Mouse (Mus musculus): ENCODE measurements around the gene Sdccag8. TPM values are rescaled to one million over a fixed set of nuclear protein-coding genes. Genes with fewer than 3 reads are reported as not detected.
"Not testable (repeated sequence)": the region's sequence is repeated elsewhere in the genome, so short reads cannot be mapped to it uniquely, and the experiment has no call there.

The Sdccag8 gene
- polyA plus RNA-seq, 1 experiment from 2014 or later, result 25.2 TPM

DNA sequence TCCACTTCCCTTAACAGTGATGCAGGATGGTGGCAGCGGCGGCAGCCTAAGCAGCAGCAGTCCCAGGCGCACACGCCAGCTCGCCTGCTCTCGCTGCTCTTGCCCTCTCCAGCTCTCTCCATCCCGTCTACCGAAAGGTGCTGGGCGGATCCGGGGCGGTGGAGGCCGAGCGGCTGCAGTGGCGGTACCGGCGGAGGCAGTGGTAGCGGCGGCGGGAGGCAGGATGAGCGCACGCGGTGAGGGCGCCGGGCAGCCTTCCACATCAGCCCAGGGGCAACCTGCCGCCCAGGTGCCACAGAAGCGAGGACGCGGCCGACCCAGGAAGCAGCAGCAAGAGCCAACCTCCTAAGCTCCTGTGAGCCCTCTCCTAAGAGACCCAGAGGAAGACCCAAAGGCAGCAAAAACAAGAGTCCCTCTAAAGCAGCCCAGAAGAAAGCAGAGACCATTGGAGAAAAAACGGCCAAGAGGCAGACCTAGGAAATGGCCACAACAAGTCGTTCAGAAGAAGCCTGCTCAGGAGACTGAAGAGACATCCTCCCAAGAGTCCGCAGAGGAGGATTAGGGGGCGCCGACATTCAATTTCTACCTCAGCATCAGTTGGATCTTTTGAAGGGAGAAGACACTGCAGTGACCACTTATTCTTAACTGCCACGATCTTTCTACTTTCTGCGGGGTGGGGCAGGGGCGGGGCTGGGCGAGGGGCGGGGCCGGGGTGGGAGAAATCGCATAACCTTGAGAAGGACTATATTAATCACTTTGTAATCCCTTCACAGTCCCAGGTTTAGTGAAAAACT lies 21.2 kb downstream of the Sdccag8 start:
- Histone ChIP-seq H3K36me3 (replicated peaks; ENCODE audit: control insufficient read depth, insufficient read depth) (peaks cover 4% of the 10 kb centered on the region; the same call in 1 of the 2 replicates), H3K4me2 (replicated peaks) (peak overlapping the region; percentile 57), H3K4me1 (replicated peaks; ENCODE audit: control insufficient read depth, insufficient read depth, low read length) (peaks cover 5% of the 10 kb centered on the region; the same call in 1 of the 2 replicates), H3K27ac (no peak overlapping the region), H3K27me3 (ENCODE audit: control insufficient read depth, insufficient read depth, low read length) (0 out of 2 replicates have a peak, but pooled peaks cover 6% of the 10 kb centered on the region), H3K9ac (peak overlapping the region; percentile 45; the same call in 1 of the 2 replicates), H3K4me3 (replicated peaks; ENCODE audit: low read length) (peak overlapping the region; percentile 28), H3K9me3 (ENCODE audit: control insufficient read depth, low read length) (no peaks in the 10 kb centered on the region)
- WGBS, result 3% methylated on average over 41 of the region's 41 CpGs
- ATAC-seq (ENCODE audit: low FRiP score) (peak; percentile 2; the same call in 1 of the 2 replicates), DNase-seq (ENCODE audit: low spot score) (no peak)

DNA sequence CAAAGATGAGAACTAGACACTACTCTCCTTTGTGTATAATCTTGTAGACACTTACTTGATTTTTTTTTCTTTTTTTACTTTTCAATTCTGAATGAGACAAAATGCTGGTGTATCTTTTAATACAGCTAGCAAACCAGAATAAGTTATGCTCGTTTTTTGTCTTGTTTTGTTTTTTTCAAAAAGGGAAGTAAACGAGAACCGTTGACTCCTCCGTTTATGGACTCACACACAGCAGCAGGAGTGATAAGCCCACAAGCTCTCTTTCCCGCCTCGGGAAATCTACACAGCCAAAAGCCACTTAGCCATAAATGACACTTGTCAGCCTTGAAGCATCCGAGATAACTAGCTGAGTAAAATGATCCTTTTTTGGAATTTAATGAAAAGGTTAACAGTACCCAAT lies 22.1 kb downstream of the Sdccag8 start:
- H3K4me3 ChIP-seq (replicated peaks; ENCODE audit: low read length); H3K27me3 ChIP-seq (ENCODE audit: control insufficient read depth, insufficient read depth, low read length); H3K4me1 ChIP-seq (replicated peaks; ENCODE audit: control insufficient read depth, insufficient read depth, low read length); DNase-seq (ENCODE audit: low spot score); H3K9ac ChIP-seq; H3K27ac ChIP-seq; ATAC-seq (ENCODE audit: low FRiP score); H3K9me3 ChIP-seq (ENCODE audit: control insufficient read depth, low read length); H3K4me2 ChIP-seq (replicated peaks): not testable (repeated sequence)
- H3K36me3 ChIP-seq (replicated peaks; ENCODE audit: control insufficient read depth, insufficient read depth), result peaks cover 13% of the 10 kb centered on the region; the same call in 1 of the 2 replicates
- 79% methylated on average over 7 of the region's 7 CpGs for WGBS

DNA sequence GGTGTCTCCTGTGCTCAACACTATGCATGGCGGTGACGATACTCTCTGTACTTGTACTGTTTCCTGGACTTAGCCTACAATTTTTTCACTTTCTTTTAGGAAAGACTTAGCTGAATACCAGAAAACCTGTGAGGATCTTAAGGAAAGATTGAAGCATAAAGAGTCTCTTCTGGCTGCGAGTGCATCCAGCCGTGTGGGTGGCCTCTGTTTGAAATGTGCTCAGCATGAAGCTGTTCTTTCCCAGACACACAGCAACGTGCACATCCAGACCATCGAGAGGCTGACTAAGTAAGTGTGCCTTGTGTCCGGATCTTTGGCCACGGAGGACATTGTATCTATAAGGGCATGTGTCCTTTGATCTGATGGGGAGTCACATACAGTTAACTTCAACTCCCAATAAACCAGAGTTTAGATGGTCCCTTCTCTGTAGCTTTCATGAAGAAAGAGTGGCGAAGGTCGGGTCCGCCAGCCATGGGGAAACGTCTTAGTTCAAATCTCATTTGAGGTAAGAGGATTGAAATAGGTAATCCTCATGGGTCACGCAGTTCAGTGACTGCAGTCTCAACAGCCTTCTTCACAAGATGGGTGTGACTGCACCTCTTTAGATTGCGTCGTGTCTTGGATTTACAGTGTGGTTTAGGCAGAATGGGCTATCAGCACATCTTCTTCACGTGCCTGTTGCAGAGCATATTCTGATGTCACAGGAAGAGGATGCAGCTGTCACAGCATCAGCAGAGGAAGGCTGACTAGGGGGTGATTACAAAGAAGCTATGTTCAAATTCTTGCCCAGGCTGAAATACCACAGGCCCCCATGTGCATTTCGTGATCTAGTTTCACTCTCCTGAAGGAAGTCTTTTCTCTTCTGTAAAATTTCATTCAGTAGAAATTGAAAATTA lies 30.9 kb downstream of the Sdccag8 start:
- ATAC-seq (ENCODE audit: low FRiP score), result no peak

DNA sequence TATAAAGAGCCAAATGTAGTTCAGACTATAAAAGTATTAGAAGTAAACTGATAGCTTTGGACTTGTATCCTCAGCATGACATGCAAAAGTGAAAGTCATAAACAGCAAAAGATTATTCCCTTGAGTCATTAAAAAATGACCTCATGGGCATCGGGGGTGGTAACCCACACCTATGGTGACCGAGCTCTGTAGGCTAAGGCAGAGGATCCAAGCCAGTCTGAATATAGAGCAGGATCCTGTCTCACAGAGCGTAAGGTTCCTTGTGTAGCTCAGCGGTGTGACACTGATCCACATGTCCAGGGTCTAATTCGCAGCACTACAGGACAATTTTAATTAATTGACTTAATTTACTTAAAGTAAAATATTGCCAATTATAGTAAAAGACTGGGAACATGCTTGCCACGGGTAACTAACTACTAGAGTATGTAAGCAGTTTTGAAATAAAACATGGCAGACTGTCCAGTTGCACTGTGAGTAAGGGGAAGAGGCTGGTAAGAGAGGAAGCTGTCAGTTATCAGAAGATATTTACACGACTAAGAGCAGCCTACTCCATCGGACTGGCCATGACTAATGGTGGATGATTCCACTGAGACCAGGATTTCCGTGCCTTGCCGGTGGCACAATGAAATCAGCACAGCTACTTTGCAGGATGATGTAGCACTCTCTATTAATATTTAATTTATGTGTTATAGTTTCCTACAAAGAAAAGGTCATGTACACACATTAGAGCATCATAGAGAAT lies 32.8 kb downstream of the Sdccag8 start:
- Histone ChIP-seq H3K9ac (no peak overlapping the region), H3K36me3 (replicated peaks; ENCODE audit: control insufficient read depth, insufficient read depth) (peaks cover 21% of the 10 kb centered on the region), H3K4me1 (replicated peaks; ENCODE audit: control insufficient read depth, insufficient read depth, low read length) (0 out of 2 replicates have a peak, but pooled peaks cover 7% of the 10 kb centered on the region), H3K4me3 (replicated peaks; ENCODE audit: low read length) (no peak overlapping the region), H3K27me3 (ENCODE audit: control insufficient read depth, insufficient read depth, low read length) (no peaks in the 10 kb centered on the region), H3K27ac (no peak overlapping the region), H3K9me3 (ENCODE audit: control insufficient read depth, low read length) (0 out of 2 replicates have a peak, but pooled peaks cover 6% of the 10 kb centered on the region), H3K4me2 (replicated peaks) (no peak overlapping the region)
- no peak for DNase-seq (ENCODE audit: low spot score)
- ATAC-seq (ENCODE audit: low FRiP score), result no peak
- WGBS, result 66% methylated on average over 10 of the region's 10 CpGs

More for the DNA sequence above, 30.9 kb downstream of the Sdccag8 start:
- H3K36me3 ChIP-seq (replicated peaks; ENCODE audit: control insufficient read depth, insufficient read depth), result peaks cover 32% of the 10 kb centered on the region
- H3K9me3 ChIP-seq (ENCODE audit: control insufficient read depth, low read length), result no peaks in the 10 kb centered on the region
- H3K27me3 ChIP-seq (ENCODE audit: control insufficient read depth, insufficient read depth, low read length), result no peaks in the 10 kb centered on the region
- H3K27ac ChIP-seq, result no peak overlapping the region
- DNase-seq (ENCODE audit: low spot score), result no peak
- H3K4me3 ChIP-seq (replicated peaks; ENCODE audit: low read length), result no peak overlapping the region
- 75% methylated on average over 17 of the region's 17 CpGs for WGBS
- H3K4me1 ChIP-seq (replicated peaks; ENCODE audit: control insufficient read depth, insufficient read depth, low read length), result 0 out of 2 replicates have a peak, but pooled peaks cover 7% of the 10 kb centered on the region
- no peak overlapping the region for H3K4me2 ChIP-seq (replicated peaks)
- no peak overlapping the region for H3K9ac ChIP-seq

DNA sequence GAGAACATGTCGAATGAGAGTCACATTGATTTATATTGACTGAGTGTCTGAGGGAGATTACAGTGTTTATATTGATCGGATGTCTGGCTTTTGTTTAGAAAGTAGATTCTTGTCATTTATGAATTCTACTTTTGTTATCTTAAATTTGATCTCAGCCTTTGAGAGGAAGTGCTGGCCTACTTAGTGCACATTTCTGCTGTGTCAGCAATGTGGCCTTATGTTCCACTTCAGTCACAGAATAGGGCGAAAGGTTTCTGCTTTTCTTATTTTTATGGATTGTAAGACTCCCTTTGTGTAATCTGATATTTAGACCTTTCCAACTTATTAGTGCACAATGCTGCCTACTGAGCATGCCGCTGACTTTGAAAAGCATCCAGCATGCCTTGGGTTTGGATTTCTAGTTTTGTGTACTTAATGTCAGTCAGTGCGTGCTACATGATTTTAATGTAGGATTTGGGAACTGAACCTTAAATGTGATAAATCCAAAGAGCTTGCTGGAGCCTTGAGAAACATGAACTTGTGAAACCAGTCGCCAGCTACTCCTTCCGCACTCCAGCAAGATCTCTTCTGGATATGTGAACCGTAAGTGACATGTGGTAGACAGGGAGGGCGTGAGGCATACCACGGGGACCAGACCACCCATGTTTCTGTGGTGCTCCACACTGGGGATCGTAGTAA lies 34.3 kb downstream of the Sdccag8 start:
- WGBS, result 80% methylated on average over 11 of the region's 11 CpGs
- H3K9ac ChIP-seq, result no peak overlapping the region
- no peak for ATAC-seq (ENCODE audit: low FRiP score)
- H3K4me1 ChIP-seq (replicated peaks; ENCODE audit: control insufficient read depth, insufficient read depth, low read length), result 0 out of 2 replicates have a peak, but pooled peaks cover 7% of the 10 kb centered on the region
- no peak for DNase-seq (ENCODE audit: low spot score)
- peaks cover 21% of the 10 kb centered on the region for H3K36me3 ChIP-seq (replicated peaks; ENCODE audit: control insufficient read depth, insufficient read depth)
- H3K4me2 ChIP-seq (replicated peaks), result no peak overlapping the region
- H3K4me3 ChIP-seq (replicated peaks; ENCODE audit: low read length), result no peak overlapping the region
- no peak overlapping the region for H3K27ac ChIP-seq
- no peaks in the 10 kb centered on the region for H3K27me3 ChIP-seq (ENCODE audit: control insufficient read depth, insufficient read depth, low read length)
- 0 out of 2 replicates have a peak, but pooled peaks cover 13% of the 10 kb centered on the region for H3K9me3 ChIP-seq (ENCODE audit: control insufficient read depth, low read length)

DNA sequence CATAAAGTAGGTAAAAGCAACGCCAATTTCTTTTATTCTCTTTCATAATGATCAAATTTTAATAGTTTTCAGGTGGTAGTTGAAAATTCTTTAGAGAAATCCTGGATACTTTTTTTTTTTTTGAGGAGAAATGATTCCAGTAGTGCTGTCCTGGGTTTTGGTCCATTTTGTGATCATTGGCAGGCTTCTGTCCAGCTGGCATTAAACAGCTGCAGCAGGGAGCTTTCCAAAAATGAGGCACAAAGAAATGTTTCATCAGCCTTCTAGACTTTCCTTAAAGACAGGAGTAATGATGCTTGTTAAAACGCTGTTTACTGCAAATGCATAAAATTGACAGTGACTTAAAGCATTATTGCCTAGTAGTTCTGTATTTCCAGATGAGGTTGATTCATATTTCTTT lies 34.9 kb downstream of the Sdccag8 start:
- Histone ChIP-seq H3K9ac (no peak overlapping the region), H3K9me3 (ENCODE audit: control insufficient read depth, low read length) (0 out of 2 replicates have a peak, but pooled peaks cover 13% of the 10 kb centered on the region), H3K4me1 (replicated peaks; ENCODE audit: control insufficient read depth, insufficient read depth, low read length) (0 out of 2 replicates have a peak, but pooled peaks cover 7% of the 10 kb centered on the region), H3K27me3 (ENCODE audit: control insufficient read depth, insufficient read depth, low read length) (no peaks in the 10 kb centered on the region), H3K4me2 (replicated peaks) (no peak overlapping the region), H3K36me3 (replicated peaks; ENCODE audit: control insufficient read depth, insufficient read depth) (peaks cover 21% of the 10 kb centered on the region), H3K4me3 (replicated peaks; ENCODE audit: low read length) (no peak overlapping the region), H3K27ac (no peak overlapping the region)
- no peak for DNase-seq (ENCODE audit: low spot score)
- 85% methylated on average over 2 of the region's 2 CpGs for WGBS
- ATAC-seq (ENCODE audit: low FRiP score), result no peak

DNA sequence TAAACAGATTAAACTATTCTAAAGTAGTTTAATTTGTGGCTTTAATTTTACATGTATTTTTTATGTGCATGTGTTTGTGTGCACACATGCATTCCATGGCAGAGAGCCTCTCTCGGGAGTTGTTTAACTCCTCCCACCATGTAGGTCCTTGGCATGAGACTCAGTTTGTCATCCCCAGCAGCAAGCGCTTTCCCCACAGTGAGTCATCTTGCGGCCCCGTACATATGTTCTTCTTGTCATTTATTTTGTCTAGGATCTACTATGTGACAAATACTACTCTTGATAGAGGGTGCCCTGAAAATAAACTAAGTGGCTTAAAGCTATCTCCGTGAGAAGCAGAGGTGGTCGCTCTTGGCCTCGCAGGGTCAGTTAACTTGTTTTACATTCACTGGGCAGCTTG lies 36.9 kb downstream of the Sdccag8 start:
- 97% methylated on average over 7 of the region's 7 CpGs for WGBS

DNA sequence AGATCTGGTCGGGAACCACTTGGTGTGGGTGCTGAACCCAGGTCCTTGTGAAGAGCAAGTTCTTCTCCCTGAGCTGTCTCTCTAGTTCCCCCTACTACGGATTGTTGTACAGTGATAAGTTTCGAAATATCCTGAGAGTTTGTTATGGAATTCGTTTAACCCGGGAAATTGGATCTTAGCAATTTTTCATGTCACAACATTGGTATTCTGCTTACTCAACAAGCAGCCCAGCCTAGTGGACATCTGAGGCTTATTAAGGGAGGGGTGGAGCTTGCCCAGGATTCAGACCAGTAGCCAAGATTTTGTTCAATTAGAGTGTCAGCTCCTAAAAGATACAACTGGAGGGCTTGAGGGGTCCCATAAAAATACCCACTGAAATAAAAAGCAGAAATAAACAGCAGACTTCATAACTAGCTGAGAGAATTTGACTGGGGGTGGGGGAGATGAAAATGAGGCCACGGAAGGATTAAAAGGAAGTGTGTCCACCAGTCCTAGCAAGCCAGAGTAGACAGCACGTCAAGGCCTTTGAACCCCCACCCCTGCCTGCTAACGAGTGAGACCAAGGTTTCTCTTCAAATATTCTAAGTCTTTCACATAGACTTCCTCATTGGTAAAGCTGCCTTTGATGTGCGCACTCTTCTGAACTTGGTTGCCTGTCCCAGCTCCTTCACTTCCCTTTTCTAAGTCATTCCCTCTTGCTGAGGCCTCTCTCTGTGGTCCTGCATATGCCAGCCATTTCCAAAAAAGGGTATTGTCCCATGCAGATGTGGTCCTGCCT lies 38.5 kb downstream of the Sdccag8 start:
- Histone ChIP-seq H3K27ac (no peak overlapping the region), H3K27me3 (ENCODE audit: control insufficient read depth, insufficient read depth, low read length) (no peaks in the 10 kb centered on the region), H3K4me1 (replicated peaks; ENCODE audit: control insufficient read depth, insufficient read depth, low read length) (0 out of 2 replicates have a peak, but pooled peaks cover 4% of the 10 kb centered on the region), H3K9ac (no peak overlapping the region), H3K9me3 (ENCODE audit: control insufficient read depth, low read length) (0 out of 2 replicates have a peak, but pooled peaks cover 13% of the 10 kb centered on the region), H3K4me2 (replicated peaks) (no peak overlapping the region), H3K36me3 (replicated peaks; ENCODE audit: control insufficient read depth, insufficient read depth) (peaks cover 2% of the 10 kb centered on the region; the same call in 1 of the 2 replicates), H3K4me3 (replicated peaks; ENCODE audit: low read length) (no peak overlapping the region)
- ATAC-seq (ENCODE audit: low FRiP score) (no peak), DNase-seq (ENCODE audit: low spot score) (no peak)
- 94% methylated on average over 9 of the region's 9 CpGs for WGBS

More for the DNA sequence above, 36.9 kb downstream of the Sdccag8 start:
- 0 out of 2 replicates have a peak, but pooled peaks cover 7% of the 10 kb centered on the region for H3K4me1 ChIP-seq (replicated peaks; ENCODE audit: control insufficient read depth, insufficient read depth, low read length)
- H3K4me3 ChIP-seq (replicated peaks; ENCODE audit: low read length), result no peak overlapping the region
- no peak overlapping the region for H3K4me2 ChIP-seq (replicated peaks)
- H3K9me3 ChIP-seq (ENCODE audit: control insufficient read depth, low read length), result 0 out of 2 replicates have a peak, but pooled peaks cover 13% of the 10 kb centered on the region
- DNase-seq (ENCODE audit: low spot score) (no peak), ATAC-seq (ENCODE audit: low FRiP score) (no peak)
- no peak overlapping the region for H3K9ac ChIP-seq
- H3K27me3 ChIP-seq (ENCODE audit: control insufficient read depth, insufficient read depth, low read length), result no peaks in the 10 kb centered on the region
- H3K36me3 ChIP-seq (replicated peaks; ENCODE audit: control insufficient read depth, insufficient read depth), result peaks cover 6% of the 10 kb centered on the region; the same call in 1 of the 2 replicates
- H3K27ac ChIP-seq, result no peak overlapping the region

Data from hindbrain, embryonic 14.5 days (tissue).